Mouse (Mus musculus) ES-E14 (cell line): ENCODE data around the gene Kank1.
"Not testable (repeated sequence)": the region's sequence is repeated elsewhere in the genome, so short reads cannot be mapped to it uniquely, and the experiment has no call there.

Experiments
- CHD2 ChIP-seq: IDR thresholded peaks from 2 replicates; pipeline ENCODE4 v1.6.1; 2014; ENCODE audit warnings: mild to moderate bottlenecking, low read depth, low read length, inconsistent platforms
- MAFK ChIP-seq: IDR thresholded peaks from 2 replicates; pipeline ENCODE4 v1.6.1; 2014; ENCODE audit warnings: mild to moderate bottlenecking, low read depth, low read length, inconsistent platforms; ENCODE audit not compliant: insufficient read depth
- ZC3H11A ChIP-seq: IDR thresholded peaks from 2 replicates; pipeline ENCODE4 v1.6.1; 2012; ENCODE audit warnings: low read depth, mild to moderate bottlenecking, inconsistent platforms, low read length, borderline replicate concordance
- ZNF384 ChIP-seq: IDR thresholded peaks from 2 replicates; pipeline ENCODE4 v1.6.1; 2012; ENCODE audit warnings: low read depth, low read length, inconsistent platforms

DNA sequence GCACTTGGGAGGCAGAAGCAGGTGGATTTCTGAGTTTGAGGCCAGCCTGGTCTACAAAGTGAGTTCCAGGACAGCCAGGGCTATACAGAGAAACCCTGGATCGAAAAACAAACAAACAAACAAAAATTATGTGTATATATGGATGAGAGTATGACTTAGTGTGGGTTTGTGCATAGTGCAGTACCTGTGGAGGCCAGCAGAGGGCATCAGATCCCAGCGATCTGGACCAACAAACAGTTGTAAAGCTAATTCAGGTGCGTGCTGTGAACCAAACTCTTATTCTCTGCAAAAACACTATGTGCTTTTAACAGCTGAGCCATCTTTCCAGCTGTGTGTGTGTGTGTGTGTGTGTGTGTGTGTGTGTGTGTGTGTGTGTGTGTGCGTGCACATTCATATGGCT lies 239.0 kb downstream of the Kank1 start:
- TF ChIP-seq ZNF384, MAFK, CHD2: not testable (repeated sequence)
- TF ChIP-seq ZC3H11A: peak; percentile 69
